Mouse (Mus musculus) C2C12 (cell line): Measurements from ENCODE around the gene Pnpo.

Experiments
- CTCF ChIP-seq: IDR thresholded peaks from one replicate; pipeline ENCODE4 v1.5.1; 2011; ENCODE audit not compliant: control insufficient read depth, insufficient read depth, insufficient read length
- FOSL1 ChIP-seq: IDR thresholded peaks from one replicate; pipeline ENCODE4 v1.8.0; 2011; ENCODE audit warnings: mild to moderate bottlenecking, low read length; ENCODE audit not compliant: poor library complexity, insufficient read depth, severe bottlenecking
- MAX ChIP-seq: IDR thresholded peaks from one replicate; pipeline ENCODE4 v1.6.1; 2011; ENCODE audit warnings: mild to moderate bottlenecking, control low read depth
- MYOG ChIP-seq: IDR thresholded peaks from one replicate; pipeline ENCODE4 v1.6.1; 2011; ENCODE audit not compliant: control insufficient read depth, insufficient read length; ENCODE audit errors: extremely low read depth
- USF1 ChIP-seq: IDR thresholded peaks from one replicate; pipeline ENCODE4 v1.6.1; 2011; ENCODE audit warnings: low read depth, mild to moderate bottlenecking, control low read depth, moderate library complexity

- TF ChIP-seq CTCF (peak; percentile 87), MAX (peak; percentile 91), USF1 (peak; percentile 73), MYOG (no peak), FOSL1 (no peak)
These were observed 27.5 kb downstream of the Pnpo start, which contains the start of gene Cdk5rap3 for GRCm38 (mm10) chr11:96916044-96916884.
